Mouse (Mus musculus) thymus, postnatal 14 days (tissue): ENCODE results near the gene Mtmr12.

Experiments used
- DNase-seq: peaks from one replicate; pipeline ENCODE4 v3.0.0; 2021

Mtmr12 gene

GRCm38 (mm10) chr15:12322676-12323402 lies 118.0 kb downstream of the Mtmr12 start:
- DNase-seq, result no peak
